Mouse (Mus musculus) spleen, postnatal 10 days (tissue): ENCODE data around the gene Iqcj.

Experiments
- DNase-seq, 2 experiments: peaks; one replicate each; pipeline ENCODE4 v3.0.0; 2021 to 2022; ENCODE audit warnings: low spot score in 2 of 2

The Iqcj gene

GRCm38 (mm10) chr3:67892026-67892705 is at the start of gene Iqcj, which contains the start of gene Iqschfp:
Gene Iqcj (plus strand): TSS chr3:67892220.
Gene Iqschfp (plus strand): TSS chr3:67892232.
- DNase-seq = no peak

- DNase-seq = no peak
These were observed 39.6 kb upstream of the Iqcj start for GRCm38 (mm10) chr3:67852397-67852796.

DNA sequence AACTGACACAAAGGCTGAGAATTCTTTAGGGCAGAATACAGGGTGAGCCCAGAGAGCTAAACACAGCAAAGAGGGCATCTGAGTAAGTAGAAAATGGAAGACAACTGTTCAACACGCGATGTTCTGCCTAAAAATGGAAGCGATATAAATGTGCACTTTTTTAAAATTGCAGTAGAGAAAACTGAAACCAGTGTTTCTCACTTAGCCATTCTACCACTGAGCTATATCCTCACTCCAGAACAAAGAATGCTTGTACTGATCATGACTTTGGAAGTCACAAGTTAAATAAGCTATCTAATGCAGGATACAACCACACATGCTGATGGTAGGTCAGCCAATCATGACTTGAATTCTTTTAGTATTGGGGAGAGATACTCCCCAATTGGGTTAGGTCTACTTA is 30.5 kb upstream of the Iqcj start:
- no peak for DNase-seq

DNA sequence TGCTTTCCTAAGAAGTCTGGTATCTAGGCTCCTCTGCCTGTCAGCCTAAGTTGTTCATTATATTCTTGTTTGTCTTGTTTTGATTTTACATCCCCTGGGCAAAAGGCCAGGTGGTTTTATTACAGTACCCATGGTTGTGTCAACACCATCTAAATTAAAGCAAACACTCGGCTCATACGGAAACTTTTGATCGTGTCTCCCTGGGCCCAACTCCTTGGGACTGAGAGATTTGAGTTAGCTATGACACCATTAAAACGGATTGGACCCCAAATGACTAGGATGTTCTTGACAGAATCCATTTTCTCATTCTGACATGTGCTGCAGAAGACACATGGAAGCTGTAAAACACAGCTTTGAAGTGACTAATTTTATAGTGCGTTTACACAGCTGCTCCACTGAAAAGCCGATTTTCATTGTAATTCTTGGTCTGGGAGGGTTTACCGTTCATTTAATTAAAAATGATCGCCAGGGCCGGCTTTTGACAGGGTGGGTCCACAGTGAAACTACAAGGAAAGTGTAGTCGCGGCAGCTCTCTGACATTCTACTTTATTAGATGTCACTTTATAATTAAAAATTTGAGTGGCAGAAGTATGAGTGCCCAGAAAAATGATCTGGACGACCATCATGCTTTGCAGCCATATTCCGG is 24.5 kb upstream of the Iqcj start:
- no peak for DNase-seq

DNA sequence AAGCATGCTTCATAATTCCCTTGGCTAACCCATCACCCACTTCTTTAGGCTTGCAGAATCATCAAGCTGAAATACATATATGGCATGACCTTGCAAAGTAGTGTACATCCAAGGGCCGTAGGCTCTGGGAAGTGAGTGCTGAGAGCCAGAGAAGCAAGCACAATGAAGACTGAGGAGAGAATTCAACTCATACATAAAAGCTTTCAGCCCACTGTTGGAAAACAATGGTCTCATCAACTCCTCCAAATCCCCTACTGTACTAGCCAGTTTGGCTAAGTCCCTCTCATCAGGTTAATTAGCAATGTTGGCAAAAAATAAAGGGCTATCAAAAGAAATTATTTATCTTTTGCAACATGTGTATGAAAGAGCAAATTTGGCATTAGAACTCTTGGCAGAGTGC is 22.6 kb upstream of the Iqcj start:
- DNase-seq = no peak

- DNase-seq = no peak
These were observed 14.8 kb upstream of the Iqcj start for GRCm38 (mm10) chr3:67877253-67877652.

- DNase-seq = no peak
These were observed 7.7 kb upstream of the Iqcj start for GRCm38 (mm10) chr3:67884335-67884734.

- DNase-seq = no peak
These were observed 5.8 kb upstream of the Iqcj start for GRCm38 (mm10) chr3:67886176-67886575.

- DNase-seq = no peak
These were observed 4.8 kb upstream of the Iqcj start for GRCm38 (mm10) chr3:67887251-67887650.

GRCm38 (mm10) chr3:67892768-67893167 is 748 bp downstream of the Iqcj start:
- DNase-seq = no peak

GRCm38 (mm10) chr3:67902517-67902916 is 10.5 kb downstream of the Iqcj start:
- no peak for DNase-seq

DNA sequence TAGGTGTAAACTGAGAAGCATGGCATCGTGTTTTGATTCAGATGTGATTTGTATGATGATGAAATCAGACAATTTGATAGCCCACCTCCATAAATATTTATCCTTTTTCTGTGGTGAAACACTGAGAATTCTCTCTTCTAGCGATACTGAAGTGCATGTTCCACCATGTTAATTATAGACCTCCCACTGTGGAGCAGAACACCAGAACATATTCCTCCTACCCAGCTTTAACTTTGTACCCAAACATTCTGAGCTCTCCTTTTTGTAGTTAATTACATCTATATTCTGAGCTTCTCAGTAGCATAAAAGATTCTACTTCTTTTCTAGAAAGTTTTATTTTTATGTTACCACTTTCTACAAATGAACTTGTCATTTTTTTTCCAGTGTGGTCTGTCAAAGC is 16.6 kb downstream of the Iqcj start:
- no peak for DNase-seq

DNA sequence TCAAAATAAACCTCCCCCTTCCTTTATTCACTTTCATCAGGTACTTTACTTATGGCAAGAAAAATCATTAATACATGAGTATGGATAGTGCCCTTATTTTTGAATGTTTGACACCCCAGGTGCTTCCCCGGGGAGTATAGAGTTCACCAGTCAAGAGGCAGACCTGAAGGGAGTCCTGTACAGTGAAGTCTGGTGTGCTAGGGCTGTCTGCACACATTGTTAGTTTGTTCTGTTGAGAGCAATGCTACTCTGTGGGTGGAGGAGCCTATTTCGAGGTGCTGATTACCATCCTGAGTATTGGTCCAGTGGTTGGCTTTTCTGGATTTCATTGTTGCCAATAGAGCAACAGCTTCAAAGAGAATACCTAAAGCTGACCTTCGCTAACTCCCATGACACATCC is 26.1 kb downstream of the Iqcj start:
- DNase-seq = no peak

DNA sequence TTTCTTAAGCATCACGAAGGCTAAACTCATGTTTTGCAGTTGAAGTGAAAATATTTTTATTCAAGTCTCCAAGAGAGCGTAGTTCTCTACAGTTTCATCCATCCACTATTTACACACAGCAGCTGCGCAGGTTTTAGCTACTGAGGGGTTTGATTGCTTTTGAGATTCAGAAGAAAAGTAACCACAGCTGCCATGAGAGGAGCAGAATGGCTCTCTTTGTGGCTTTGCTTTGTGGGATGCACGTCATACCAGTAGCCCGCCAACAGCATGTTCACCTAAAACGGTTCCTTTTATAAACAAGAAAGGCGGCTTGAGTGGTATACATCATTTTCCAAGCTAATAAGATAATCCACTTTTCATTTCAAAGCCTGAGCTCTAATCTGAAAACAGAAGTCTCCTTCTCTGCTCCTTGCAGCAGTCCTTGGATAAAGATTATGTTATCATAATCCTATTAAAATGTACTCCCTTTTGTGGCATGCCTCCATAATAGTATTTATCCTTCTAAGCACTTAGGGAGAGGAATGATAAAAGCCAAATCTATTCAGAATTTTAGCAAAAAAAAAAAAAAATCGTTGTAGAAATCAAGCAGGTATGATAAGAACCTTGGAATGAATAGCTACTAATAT is 26.7 kb downstream of the Iqcj start:
- no peak for DNase-seq

GRCm38 (mm10) chr3:67923095-67923494 is 31.1 kb downstream of the Iqcj start:
- no peak for DNase-seq

- DNase-seq = no peak
These were observed 33.4 kb downstream of the Iqcj start for GRCm38 (mm10) chr3:67925453-67925852.

GRCm38 (mm10) chr3:67930424-67931133 is 38.6 kb downstream of the Iqcj start:
- DNase-seq = no peak

- DNase-seq = no peak
These were observed 39.2 kb downstream of the Iqcj start for GRCm38 (mm10) chr3:67931181-67931580.

DNA sequence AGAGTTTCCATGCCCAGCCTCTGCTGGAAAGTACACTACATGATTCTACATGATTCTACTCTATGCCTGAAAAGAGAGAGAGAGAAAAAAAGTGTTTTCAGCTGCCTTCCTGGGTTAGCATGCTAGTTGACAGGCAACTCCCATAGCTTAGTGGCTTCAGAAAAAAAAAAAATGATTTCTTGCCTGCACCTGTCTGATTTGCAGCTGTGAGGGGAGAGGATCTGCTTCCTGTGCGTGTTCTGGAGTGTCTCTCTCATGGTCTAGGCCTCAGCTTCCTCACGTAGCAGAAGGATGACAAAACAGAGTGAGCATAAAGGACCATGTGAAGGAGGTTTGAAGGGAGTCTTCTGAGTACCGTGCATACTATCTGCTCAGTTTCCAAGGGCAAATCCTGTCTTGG is 39.9 kb downstream of the Iqcj start:
- DNase-seq = no peak

- DNase-seq = no peak
These were observed 43.8 kb downstream of the Iqcj start for GRCm38 (mm10) chr3:67935829-67936228.

- DNase-seq = no peak
These were observed 55.0 kb downstream of the Iqcj start for GRCm38 (mm10) chr3:67947000-67947399.

DNA sequence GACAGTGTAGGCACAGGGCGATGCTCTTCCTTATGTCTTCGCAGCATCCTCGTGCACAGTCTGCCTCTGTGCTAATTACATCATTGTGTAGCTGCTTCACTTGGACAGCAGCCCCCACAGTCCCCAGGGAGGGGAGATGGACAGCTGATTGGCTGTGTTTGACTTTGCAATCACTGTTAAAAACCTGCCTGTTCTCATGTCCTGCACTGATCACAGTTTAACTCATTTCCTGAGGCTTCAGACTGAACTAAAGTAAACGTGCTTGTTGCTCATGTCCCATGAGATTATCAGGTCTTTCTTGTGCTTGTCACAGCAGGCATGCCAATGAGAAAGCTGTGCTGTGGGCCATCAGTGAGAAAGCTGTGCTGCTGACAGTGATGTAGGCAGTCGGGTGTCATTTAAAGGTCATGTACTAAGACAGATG is 60.5 kb downstream of the Iqcj start:
- no peak for DNase-seq
